Mouse (Mus musculus): ENCODE measurements around the gene Clec3a. TPM values are rescaled to one million over a fixed set of nuclear protein-coding genes. Genes with fewer than 3 reads are reported as not detected.

Gene Clec3a
- total RNA-seq (2021), result not detected
- long read RNA-seq, experiment 1, partial matches to known transcripts, result 0 of 1 reads
- long read RNA-seq, experiment 1, other reads (novel, unspliced or antisense), result 0 of 1 reads
- long read RNA-seq, experiment 2, partial matches to known transcripts, result 0 of 1 reads
- long read RNA-seq, experiment 2, other reads (novel, unspliced or antisense), result 0 of 1 reads

GRCm38 (mm10) chr8:114417786-114418185, at the start of gene Clec3a:
Gene Clec3a, plus strand, starts transcription at chr8:114418086.
- intact Hi-C loops (cut with DNase I), result no loop called here
- no peak for DNase-seq

- peak; percentile 66 to 80 for DNase-seq
- intact Hi-C loops (cut with DNase I), result loop anchor here (1.0 kb wide), 2 partner anchors 288 to 708 kb away; no protein-coding TSS in a partner anchor
These were observed 48.6 kb upstream of the Clec3a start for GRCm38 (mm10) chr8:114369038-114369976.

DNA sequence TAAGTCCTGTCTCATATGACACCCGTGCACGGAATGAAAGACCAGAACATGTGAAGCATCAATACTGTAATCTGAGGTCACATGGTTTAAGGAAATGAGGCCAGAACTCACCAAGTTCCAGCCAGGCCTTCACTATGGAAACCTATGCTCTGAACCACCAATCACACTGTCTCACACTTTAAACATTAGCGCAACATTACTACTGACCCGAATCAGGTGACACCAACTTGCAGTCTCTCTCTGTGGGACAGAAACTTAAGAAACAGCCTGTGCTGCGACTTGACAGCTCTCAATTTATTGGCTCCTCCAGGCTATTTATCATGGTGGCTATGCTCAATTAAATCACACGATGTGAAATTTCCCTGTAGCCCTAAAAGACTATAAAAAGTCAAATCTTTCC, 43.5 kb upstream of the Clec3a start:
- intact Hi-C loops (cut with DNase I), result no loop called here
- DNase-seq, result no peak

DNA sequence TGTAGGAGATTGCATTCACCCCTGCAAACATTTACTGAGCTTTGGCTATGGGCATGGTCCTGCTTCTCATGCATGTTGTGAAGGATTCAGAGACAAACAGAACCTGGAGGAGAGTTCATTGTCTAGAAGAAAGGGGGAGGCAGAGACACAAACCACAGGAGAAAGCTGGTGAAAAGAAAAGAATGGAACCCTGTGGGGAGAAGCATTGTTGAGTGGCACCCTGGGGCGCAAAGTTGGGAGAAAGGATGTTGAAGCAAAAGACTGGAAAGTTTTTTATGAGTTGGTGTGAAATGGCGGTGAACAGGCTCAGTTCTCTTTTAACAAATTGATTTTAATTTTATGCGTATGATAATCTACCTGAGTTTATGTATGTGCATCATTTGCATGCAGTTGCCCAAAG, 33.7 kb upstream of the Clec3a start:
- DNase-seq, result no peak
- intact Hi-C loops (cut with DNase I), result no loop called here

GRCm38 (mm10) chr8:114387494-114387893, 30.4 kb upstream of the Clec3a start:
- intact Hi-C loops (cut with DNase I), result no loop called here

GRCm38 (mm10) chr8:114390465-114391254, 27.2 kb upstream of the Clec3a start:
- intact Hi-C loops (cut with DNase I), result no loop called here

More at GRCm38 (mm10) chr8:114387494-114387893, 30.4 kb upstream of the Clec3a start:
- DNase-seq, result no peak

GRCm38 (mm10) chr8:114398326-114398725, 19.6 kb upstream of the Clec3a start:
- DNase-seq, result no peak
- intact Hi-C loops (cut with DNase I), result no loop called here

More at GRCm38 (mm10) chr8:114390465-114391254, 27.2 kb upstream of the Clec3a start:
- DNase-seq, result no peak

- intact Hi-C loops (cut with DNase I), result no loop called here
These were observed 18.6 kb upstream of the Clec3a start for GRCm38 (mm10) chr8:114399273-114399672.

GRCm38 (mm10) chr8:114401679-114402078, 16.2 kb upstream of the Clec3a start:
- intact Hi-C loops (cut with DNase I), result no loop called here

More at GRCm38 (mm10) chr8:114399273-114399672, 18.6 kb upstream of the Clec3a start:
- no peak for DNase-seq

DNA sequence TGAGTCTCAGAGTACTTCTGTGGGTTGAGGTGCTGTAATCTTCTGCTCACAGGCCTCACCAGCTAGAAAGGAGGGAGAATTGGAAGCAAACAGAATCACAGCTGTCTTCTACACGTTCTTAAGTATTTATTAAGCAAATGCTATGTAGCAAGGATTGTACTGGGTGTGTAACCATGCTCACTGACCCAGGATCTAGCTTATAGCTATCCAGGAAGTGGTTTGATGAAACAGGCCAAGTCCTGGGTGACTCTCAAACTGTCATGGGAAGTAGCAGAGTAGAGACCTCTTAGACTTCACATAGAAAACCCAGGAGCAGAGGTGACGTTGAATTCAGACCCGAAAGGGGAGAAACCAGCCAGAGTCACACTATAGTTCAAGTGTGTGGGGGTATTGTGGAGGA, 6.5 kb upstream of the Clec3a start:
- intact Hi-C loops (cut with DNase I), result no loop called here
- no peak for DNase-seq

More at GRCm38 (mm10) chr8:114401679-114402078, 16.2 kb upstream of the Clec3a start:
- no peak for DNase-seq

DNA sequence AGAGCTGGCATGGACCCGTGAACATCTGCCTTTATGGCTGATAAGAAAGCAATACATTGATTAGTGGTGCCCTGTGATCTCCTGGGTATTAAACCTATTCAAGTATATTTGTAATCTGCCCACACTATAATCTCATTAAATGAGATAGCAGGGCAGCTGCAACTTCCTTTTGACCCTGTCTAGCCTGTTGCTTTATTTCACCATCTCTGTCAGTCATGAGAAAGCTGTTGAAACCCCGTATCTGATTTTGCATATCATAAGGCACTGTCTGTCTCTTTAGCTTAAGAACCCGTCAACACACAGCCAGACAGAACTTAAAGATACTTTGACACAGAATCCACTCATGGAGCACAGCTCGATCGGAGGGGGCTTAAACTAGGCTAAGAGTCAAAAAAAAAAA, 600 bp downstream of the Clec3a start:
- intact Hi-C loops (cut with DNase I), result no loop called here
- DNase-seq, result no peak

GRCm38 (mm10) chr8:114418904-114419303, 1.0 kb downstream of the Clec3a start:
- DNase-seq, result no peak
- intact Hi-C loops (cut with DNase I), result no loop called here

DNA sequence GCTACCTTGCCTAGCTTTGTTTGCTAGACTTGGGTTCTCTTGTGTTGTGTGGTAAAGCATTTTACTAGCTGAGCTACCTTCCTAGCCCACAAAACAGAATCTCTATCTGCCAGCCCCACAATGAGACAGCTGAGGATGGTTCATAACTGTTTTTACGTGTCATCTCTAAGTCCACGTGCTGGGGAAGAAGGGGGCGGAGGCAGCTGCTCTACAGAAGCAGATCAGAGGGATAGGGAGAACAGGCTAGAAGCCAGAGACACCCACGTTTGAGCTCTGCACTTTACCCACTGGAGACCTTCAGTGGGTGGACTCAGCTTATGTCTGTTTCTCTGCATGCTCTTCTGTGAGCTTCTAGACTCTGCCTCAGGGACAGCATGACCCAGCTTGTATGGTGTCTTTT, 3.7 kb downstream of the Clec3a start:
- intact Hi-C loops (cut with DNase I), result no loop called here
- DNase-seq, result no peak

DNA sequence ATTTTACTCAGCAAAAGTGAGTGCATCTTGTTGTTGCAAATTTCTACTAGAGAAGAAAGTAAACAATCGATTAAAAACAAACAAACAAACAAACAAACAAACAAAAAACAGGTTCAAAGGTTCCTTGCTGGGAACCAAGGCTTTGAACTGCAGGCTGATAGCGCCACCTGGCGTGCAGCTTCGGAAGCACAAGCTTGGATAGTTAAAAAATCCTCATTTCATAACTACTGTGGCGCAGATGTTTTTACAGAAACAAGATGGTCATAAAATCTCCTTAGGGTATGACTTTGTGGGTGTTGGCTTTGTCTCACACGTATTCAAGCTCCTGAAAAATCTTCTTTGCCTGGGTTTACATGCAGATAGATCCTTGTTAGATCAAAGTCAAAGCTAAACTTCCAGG, 20.4 kb downstream of the Clec3a start:
- DNase-seq, result peak; percentile 55 to 62
- intact Hi-C loops (cut with DNase I), result loop anchor here (5.0 kb wide), 2 partner anchors 356 to 771 kb away; no protein-coding TSS in a partner anchor

- DNase-seq, result peak; percentile 100
- intact Hi-C loops (cut with DNase I), result loop anchor here (5.0 kb wide), 2 partner anchors 357 to 772 kb away; no protein-coding TSS in a partner anchor
These were observed 21.7 kb downstream of the Clec3a start, which contains the start of gene Wwox for GRCm38 (mm10) chr8:114439334-114440204. Gene Wwox, plus strand, starts transcription at chr8:114439655.

GRCm38 (mm10) chr8:114440205-114440589, 22.3 kb downstream of the Clec3a start:
- no peak for DNase-seq

DNA sequence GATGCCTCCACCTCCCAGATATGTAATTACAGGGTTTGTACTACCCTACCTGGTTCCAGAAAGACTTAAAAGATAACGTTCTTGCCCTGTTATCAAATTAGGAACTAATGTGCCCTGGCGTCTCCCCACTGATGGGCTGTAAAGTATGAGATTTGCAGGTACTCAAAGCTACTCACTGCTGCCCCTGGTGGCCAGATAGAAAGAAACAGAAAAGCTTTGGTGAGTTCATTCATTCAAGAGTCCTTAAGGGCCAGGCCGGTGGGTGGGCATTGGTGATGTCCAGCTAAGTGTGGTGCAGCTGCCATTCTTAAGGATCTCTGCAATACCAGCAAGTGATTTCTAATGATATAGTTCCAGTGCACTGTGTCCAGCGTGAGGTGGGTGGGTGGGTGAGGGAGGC, 23.7 kb downstream of the Clec3a start:
- DNase-seq, result peak in 1 of 2 experiments; percentile 22
- intact Hi-C loops (cut with DNase I), result no loop called here

More at GRCm38 (mm10) chr8:114440205-114440589, 22.3 kb downstream of the Clec3a start:
- intact Hi-C loops (cut with DNase I), result no loop called here

DNA sequence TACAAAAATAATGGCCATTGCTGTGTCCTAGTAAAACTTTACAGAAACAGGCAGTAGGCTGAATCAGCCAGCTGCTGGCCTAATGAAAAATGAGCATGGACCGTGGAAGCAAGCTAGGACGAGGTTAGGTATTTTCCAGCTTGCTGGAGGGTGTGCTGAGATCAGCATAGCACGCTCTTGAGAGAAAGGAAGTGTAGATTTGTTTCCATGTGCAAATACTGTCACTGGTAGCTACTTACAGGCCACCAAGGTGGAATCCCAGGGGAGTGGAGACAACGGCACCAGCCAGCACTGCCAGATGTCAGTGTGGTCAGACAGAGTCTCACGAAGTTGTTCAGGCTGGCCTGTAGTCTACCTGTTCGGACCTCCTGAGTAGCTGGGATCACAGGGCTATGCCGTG, 29.0 kb downstream of the Clec3a start:
- no peak for DNase-seq
- intact Hi-C loops (cut with DNase I), result no loop called here

GRCm38 (mm10) chr8:114452278-114452677, 34.4 kb downstream of the Clec3a start:
- intact Hi-C loops (cut with DNase I), result loop anchor here (5.0 kb wide), 6 partner anchors 90 to 1985 kb away; partner anchors contain the start of gene Maf
- DNase-seq, result no peak

Data from heart, postnatal 14 days (tissue).